Mouse (Mus musculus): ENCODE results near the gene Fam207a.

Fam207a gene

DNA sequence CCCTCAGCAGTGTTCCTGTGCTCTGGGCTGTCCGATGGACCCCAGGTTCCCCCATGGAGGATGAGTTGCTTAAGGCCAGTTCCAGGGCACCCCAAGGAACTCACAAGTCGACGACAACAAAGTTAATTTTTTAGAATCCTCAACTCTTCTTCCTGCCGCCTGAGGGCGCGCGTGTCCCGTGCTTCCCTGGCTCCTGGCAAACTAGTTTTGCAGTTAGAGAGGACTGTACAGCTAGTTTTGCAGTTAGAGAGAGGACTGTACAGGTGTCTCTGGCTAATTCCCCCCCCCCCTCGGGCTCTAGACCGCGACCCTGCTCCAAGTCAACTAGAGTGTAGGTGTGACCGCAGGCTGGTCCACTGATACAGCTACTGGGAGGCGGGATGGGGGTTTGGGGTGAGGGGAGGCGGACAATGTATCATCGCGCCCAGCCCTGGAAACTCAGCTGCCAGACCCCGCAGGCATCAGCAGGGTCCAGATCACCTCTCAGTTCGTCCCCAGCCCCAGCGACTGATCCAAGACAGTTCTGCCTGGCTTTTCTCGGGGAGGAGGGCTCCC, 1.6 kb upstream of the Fam207a start:
- TF ChIP-seq GATA4 (IDR thresholded peaks at IDR 0.05; ENCODE audit: insufficient replicate concordance, low read length), result no peak

GRCm38 (mm10) chr10:77516379-77516951, 880 bp upstream of the Fam207a start:
- no peak for TF ChIP-seq GATA4 (IDR thresholded peaks at IDR 0.05; ENCODE audit: insufficient replicate concordance, low read length)

DNA sequence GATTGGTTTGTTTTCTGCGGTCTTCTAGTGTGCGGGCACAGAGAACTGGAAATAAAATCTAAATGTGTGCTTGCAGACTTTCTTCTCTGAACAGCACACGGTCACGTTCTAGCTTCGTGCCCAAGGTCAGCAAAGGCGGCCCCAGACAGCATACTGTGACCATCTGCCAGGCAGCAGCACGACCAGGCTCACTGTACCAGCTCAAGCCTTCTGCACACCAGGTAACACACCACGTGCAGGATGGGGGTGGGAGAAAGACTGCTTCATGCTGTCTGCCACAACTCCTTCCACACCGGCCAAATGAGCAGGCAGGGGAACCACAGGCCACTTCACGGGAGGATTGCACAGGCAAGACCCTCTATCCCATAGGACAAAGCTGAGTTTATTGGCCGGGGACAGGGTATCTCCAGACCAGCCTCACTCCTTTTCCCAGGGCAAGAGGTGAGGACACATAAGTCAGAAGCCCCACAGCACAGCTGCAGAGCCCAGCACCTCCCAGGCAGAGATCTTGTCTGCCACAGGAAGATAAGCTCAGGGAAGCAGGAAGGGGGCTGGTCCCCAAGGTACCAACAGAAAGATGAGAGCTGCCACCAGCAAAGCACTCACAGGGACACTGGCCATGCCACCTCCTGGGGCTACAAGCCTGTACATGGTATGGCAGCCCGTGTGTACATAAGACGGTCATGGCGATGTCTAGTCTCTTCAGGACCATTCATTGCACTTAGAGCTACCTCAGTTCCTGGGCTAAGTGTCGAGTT, 5.2 kb downstream of the Fam207a start:
- TF ChIP-seq GATA4 (IDR thresholded peaks at IDR 0.05; ENCODE audit: insufficient replicate concordance, low read length), result 0 out of 2 replicates have a peak, but pooled peaks have one; percentile 11

- TF ChIP-seq GATA4 (IDR thresholded peaks at IDR 0.05; ENCODE audit: insufficient replicate concordance, low read length), result no peak; the same call in 1 of the 2 replicates
These were observed 6.0 kb downstream of the Fam207a start for GRCm38 (mm10) chr10:77509403-77510187.

DNA sequence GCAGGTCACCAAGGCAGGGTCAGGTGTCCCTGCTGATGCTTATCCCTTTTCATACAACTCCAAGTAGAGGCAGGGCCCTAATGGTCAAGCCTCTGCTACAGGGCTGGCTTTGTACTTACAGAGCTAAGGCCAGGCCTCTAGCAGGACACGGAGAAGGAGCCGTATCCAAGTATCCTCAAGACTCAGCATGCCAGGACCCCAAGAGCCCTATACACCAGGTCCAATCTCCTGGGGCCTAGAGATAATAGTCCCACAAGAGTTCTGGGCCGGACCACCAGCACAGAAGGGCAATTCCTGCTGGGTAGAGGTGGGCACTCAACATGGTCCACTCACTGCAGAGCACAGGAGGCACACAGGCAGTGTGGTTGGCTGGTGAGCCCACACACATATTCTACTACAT, 6.8 kb downstream of the Fam207a start:
- no peak for TF ChIP-seq GATA4 (IDR thresholded peaks at IDR 0.05; ENCODE audit: insufficient replicate concordance, low read length)

GRCm38 (mm10) chr10:77507779-77508178, 7.8 kb downstream of the Fam207a start:
- TF ChIP-seq GATA4 (IDR thresholded peaks at IDR 0.05; ENCODE audit: insufficient replicate concordance, low read length), result no peak

GRCm38 (mm10) chr10:77506961-77507577, 8.5 kb downstream of the Fam207a start:
- TF ChIP-seq GATA4 (IDR thresholded peaks at IDR 0.05; ENCODE audit: insufficient replicate concordance, low read length), result no peak

GRCm38 (mm10) chr10:77506526-77506925, 9.1 kb downstream of the Fam207a start:
- no peak for TF ChIP-seq GATA4 (IDR thresholded peaks at IDR 0.05; ENCODE audit: insufficient replicate concordance, low read length)

GRCm38 (mm10) chr10:77504143-77504542, 11.4 kb downstream of the Fam207a start:
- no peak for TF ChIP-seq GATA4 (IDR thresholded peaks at IDR 0.05; ENCODE audit: insufficient replicate concordance, low read length)

DNA sequence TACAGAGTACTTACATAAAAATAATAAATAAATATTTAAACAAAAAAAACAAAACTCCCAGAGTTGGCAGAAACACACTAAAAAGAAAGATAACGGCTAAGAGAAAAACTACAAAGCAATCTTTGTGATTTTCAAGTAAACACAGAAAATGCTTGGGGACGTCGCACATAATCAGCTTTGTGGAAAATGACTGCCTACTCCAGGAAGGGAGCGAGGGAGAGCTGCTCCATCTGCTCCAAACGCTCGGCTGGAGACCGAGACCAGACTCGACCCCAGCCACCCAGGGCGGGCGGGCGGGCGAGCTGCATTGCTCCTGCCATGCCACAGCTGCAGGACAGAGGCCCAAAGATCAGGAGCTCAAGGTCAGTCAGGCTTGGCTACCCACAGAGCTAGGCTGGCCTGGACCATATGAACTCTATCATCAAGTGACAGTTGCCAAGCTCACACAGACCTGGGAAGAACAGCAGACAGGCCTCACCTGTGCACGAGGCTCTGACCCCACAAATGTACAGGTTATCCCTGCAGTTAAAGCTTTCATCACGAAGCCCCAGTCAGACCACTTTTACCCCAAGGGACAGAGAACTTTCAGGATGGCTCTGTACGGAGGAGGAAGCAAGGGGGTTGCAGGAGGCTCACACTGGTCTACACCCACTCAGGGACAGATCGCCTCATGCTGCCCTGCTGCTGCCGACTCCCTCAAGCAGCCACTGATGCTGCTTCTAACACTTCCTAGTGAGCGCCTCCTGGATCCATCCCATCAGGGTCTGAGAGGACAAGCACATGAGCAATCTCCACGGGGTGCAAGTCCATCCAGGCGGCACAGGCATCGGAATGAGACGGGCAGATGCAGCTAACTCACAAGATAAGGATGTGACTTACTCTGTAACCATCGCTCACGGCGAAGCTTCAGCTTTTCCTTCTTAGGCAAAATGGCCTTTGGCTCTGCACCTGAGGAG, 12.3 kb downstream of the Fam207a start:
- TF ChIP-seq GATA4 (IDR thresholded peaks at IDR 0.05; ENCODE audit: insufficient replicate concordance, low read length), result no peak

- no peak for TF ChIP-seq GATA4 (IDR thresholded peaks at IDR 0.05; ENCODE audit: insufficient replicate concordance, low read length)
These were observed 14.9 kb downstream of the Fam207a start for GRCm38 (mm10) chr10:77500636-77501035.

- TF ChIP-seq GATA4 (IDR thresholded peaks at IDR 0.05; ENCODE audit: insufficient replicate concordance, low read length), result no peak
These were observed 17.3 kb downstream of the Fam207a start for GRCm38 (mm10) chr10:77498254-77498653.

DNA sequence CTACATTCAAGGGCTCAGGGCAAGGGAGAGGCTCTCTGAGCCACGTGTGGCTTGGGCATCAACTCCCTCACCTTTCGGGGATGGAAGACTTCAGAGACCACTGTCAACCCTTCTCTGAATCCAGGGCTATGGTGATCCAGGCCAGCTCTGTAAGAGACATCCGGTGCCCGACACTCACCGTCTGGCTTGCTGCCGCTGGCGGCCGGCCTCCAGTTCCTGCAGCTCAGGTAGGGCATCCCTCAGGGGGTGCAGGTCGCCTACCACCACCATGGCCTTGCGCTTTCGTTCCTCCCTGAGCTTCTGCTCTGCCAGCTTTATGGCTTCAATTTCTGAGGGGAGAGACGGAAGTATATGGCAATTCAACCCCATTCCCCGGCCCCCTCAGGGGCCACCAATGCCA, 18.4 kb downstream of the Fam207a start:
- TF ChIP-seq GATA4 (IDR thresholded peaks at IDR 0.05; ENCODE audit: insufficient replicate concordance, low read length), result no peak

DNA sequence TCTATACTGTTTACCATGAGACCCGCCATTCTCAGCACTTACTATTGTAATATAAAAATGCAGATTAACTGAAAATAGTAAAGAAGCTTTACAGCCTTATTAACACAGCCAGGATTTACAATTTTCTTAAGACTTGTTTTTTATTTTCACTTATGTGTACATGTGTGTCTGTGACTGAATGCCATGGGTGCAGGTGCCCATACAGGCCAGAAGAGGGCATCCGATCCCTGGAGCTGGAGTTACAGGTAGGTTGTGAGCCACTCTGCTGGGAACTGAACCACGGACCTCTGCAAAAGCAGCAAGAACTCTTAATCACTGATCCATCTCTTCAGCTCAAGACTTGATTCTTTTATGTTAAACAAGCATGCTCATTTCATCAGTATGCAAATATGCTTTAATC, 22.7 kb downstream of the Fam207a start:
- no peak for TF ChIP-seq GATA4 (IDR thresholded peaks at IDR 0.05; ENCODE audit: insufficient replicate concordance, low read length)
